Mouse (Mus musculus): Measurements from ENCODE around the gene Gm11213. TPM values are rescaled to one million over a fixed set of nuclear protein-coding genes. Genes with fewer than 3 reads are reported as not detected.
A peak's percentile ranks its signal among the peaks of the same experiment; 100 is the strongest.

Gm11213 gene
- total and polyA plus RNA-seq, 2 experiments from 2014 or later = not detected

DNA sequence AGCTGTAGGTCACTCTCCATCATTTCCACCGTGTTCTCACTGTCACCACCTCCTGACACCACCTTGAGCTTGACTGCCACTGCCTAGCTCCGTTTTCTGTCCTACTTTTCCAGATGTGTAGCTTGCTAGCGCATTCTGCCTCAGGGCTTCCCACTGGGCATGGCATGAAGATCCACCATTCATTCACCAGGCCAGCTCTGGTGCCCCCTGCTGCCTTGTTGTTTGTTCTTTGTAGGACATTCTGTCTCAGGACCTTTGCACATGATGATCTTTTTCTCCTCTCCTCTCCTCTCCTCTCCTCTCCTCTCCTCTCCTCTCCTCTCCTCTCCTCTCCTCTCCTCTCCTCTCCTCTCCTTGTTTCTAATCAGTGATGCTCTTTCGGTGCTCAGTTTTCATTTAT, 42.3 kb downstream of the Gm11213 start:
- TF ChIP-seq EP300 (IDR thresholded peaks at IDR 0.05; ENCODE audit: low read depth) = no peak
- TF ChIP-seq CTCF (IDR thresholded peaks at IDR 0.05; ENCODE audit: low read depth) = no peak
- H3K4me1 ChIP-seq (ENCODE audit: control insufficient read depth, insufficient read depth) = peaks cover 20% of the 10 kb centered on the region; the same call in 1 of the 2 replicates
- no peak for ATAC-seq (ENCODE audit: insufficient read depth, low read depth)
- H3K9ac ChIP-seq (replicated peaks; ENCODE audit: low read depth, low read length) = no peak overlapping the region
- H3K36me3 ChIP-seq (replicated peaks; ENCODE audit: control insufficient read depth, insufficient read depth, low read length) = peaks cover 14% of the 10 kb centered on the region; the same call in 1 of the 2 replicates
- no peak overlapping the region for H3K4me3 ChIP-seq (ENCODE audit: low read depth, low read length)
- 81% methylated on average over 4 of the region's 4 CpGs for WGBS
- no peak for DNase-seq (ENCODE audit: low spot score)
- H3K9me3 ChIP-seq (replicated peaks; ENCODE audit: control insufficient read depth, low read length) = no peaks in the 10 kb centered on the region
- peak overlapping the region; percentile 34; the same call in 1 of the 2 replicates for H3K27ac ChIP-seq (ENCODE audit: low read depth)
- no peak overlapping the region for H3K4me2 ChIP-seq (ENCODE audit: low read depth, low read length)
- no peaks in the 10 kb centered on the region for H3K27me3 ChIP-seq (ENCODE audit: control insufficient read depth, insufficient read depth, low read length)

DNA sequence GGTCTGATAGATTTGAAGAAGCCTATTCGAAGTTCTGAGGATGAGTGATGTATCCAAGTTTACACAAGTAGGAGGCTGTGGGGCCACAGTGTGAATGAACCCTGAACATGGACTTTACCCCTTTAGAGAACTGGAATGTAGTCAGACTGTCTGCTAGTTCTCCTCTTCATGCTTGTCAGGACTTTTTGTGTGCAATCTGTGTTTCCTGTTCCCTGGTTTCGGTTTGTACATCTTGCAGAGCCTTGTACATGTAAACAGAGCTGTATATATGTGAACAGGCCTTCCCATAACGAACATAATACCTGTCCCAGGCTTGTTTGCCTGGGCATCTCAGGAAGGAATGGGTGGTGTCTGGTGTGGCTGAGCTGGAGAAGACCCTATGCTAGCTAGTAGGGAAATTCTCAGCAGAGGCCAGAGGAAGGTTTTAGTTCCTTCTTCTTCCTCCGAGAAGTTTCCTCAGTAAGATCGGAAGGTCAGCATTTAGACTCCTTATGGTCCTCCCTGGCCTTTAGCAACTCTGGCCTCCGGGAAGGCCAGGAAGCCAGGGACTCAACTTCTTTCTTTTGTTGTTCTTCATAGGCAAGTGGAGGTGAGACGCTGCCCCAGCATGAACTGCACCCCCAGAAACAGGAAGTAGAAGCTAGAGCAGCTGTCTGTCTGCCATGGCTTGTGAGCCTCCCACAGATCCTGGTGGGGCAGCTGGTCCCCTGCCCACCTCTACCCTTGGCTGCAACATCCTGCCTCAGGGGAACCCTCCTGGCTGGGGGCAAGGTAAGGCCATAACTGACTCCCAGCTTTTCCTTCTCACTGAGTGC, 43.0 kb downstream of the Gm11213 start:
- DNase-seq (ENCODE audit: low spot score) = no peak
- no peak overlapping the region for H3K4me3 ChIP-seq (ENCODE audit: low read depth, low read length)
- ATAC-seq (ENCODE audit: insufficient read depth, low read depth) = no peak
- peaks cover 14% of the 10 kb centered on the region; the same call in 1 of the 2 replicates for H3K36me3 ChIP-seq (replicated peaks; ENCODE audit: control insufficient read depth, insufficient read depth, low read length)
- 62% methylated on average over 7 of the region's 7 CpGs for WGBS
- peak overlapping the region; percentile 34; the same call in 1 of the 2 replicates for H3K27ac ChIP-seq (ENCODE audit: low read depth)
- no peak overlapping the region for H3K9ac ChIP-seq (replicated peaks; ENCODE audit: low read depth, low read length)
- no peak for TF ChIP-seq CTCF (IDR thresholded peaks at IDR 0.05; ENCODE audit: low read depth)
- H3K4me1 ChIP-seq (ENCODE audit: control insufficient read depth, insufficient read depth) = peaks cover 26% of the 10 kb centered on the region
- H3K27me3 ChIP-seq (ENCODE audit: control insufficient read depth, insufficient read depth, low read length) = no peaks in the 10 kb centered on the region
- no peaks in the 10 kb centered on the region for H3K9me3 ChIP-seq (replicated peaks; ENCODE audit: control insufficient read depth, low read length)
- no peak overlapping the region; the same call in 1 of the 2 replicates for H3K4me2 ChIP-seq (ENCODE audit: low read depth, low read length)

DNA sequence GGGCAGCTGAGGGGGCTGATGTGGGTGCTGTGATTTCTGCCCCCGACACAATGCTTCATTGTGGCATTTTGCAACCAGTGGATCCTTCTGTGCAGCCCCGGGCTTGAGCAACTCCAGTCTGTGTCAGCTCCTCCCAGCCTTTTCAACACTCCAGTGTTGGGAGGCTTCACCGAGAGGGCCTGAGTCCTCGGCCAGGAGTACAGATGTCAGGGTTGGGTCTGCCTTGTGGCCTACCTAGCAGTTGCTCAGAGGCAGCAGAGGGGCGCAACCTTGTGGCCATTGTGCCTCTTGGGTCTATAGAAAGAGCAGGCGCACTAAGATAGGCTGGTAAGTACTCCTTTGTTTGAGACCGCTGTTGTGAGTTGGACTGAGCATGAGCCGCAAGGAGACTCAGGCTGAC, 45.0 kb downstream of the Gm11213 start:
- no peak overlapping the region for H3K9ac ChIP-seq (replicated peaks; ENCODE audit: low read depth, low read length)
- DNase-seq (ENCODE audit: low spot score) (peak; percentile 12), ATAC-seq (ENCODE audit: insufficient read depth, low read depth) (peak; percentile 9; the same call in 1 of the 2 replicates)
- no peaks in the 10 kb centered on the region for H3K9me3 ChIP-seq (replicated peaks; ENCODE audit: control insufficient read depth, low read length)
- H3K36me3 ChIP-seq (replicated peaks; ENCODE audit: control insufficient read depth, insufficient read depth, low read length) = no peaks in the 10 kb centered on the region; the same call in 1 of the 2 replicates
- 52% methylated on average over 8 of the region's 8 CpGs for WGBS
- peak overlapping the region; percentile 2; the same call in 1 of the 2 replicates for H3K27ac ChIP-seq (ENCODE audit: low read depth)
- peaks cover 30% of the 10 kb centered on the region for H3K4me1 ChIP-seq (ENCODE audit: control insufficient read depth, insufficient read depth)
- TF ChIP-seq CTCF (IDR thresholded peaks at IDR 0.05; ENCODE audit: low read depth) (peak; percentile 34; the same call in 1 of the 2 replicates), EP300 (IDR thresholded peaks at IDR 0.05; ENCODE audit: low read depth) (no peak)
- no peak overlapping the region for H3K4me3 ChIP-seq (ENCODE audit: low read depth, low read length)
- H3K27me3 ChIP-seq (ENCODE audit: control insufficient read depth, insufficient read depth, low read length) = no peaks in the 10 kb centered on the region
- peak overlapping the region; percentile 15; the same call in 1 of the 2 replicates for H3K4me2 ChIP-seq (ENCODE audit: low read depth, low read length)

DNA sequence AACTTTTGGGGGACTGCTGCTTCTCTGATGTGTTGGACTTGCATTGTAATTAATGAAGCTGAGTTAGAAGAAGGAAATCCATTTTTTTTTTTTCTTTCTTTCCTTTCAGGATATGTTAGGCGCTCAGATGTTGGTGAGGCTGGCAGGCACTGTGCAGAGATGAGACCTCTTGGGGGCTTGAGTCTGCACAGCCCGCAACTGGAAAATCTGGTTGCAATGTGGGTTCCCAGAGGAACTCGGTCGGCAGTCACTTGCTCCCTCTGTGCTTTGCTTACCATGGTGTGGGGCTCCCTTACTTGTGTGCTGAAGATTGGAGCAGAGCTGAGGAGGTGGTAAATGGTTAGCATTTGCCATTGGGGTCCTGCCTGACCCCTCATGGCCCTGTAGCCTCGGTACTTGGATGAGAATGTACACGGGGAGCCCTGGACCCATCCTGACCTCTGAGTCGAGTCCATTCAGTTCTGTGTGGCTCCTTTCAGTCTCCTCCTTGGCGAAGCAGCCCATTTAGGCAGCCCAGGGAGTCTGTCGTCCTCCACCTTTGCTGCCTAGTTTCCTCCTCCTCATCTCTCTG, 45.8 kb downstream of the Gm11213 start:
- Histone ChIP-seq H3K9me3 (replicated peaks; ENCODE audit: control insufficient read depth, low read length) (no peaks in the 10 kb centered on the region), H3K27me3 (ENCODE audit: control insufficient read depth, insufficient read depth, low read length) (no peaks in the 10 kb centered on the region), H3K4me1 (ENCODE audit: control insufficient read depth, insufficient read depth) (peaks cover 30% of the 10 kb centered on the region), H3K9ac (replicated peaks; ENCODE audit: low read depth, low read length) (peak overlapping the region; percentile 76), H3K4me2 (ENCODE audit: low read depth, low read length) (peak overlapping the region; percentile 76), H3K4me3 (ENCODE audit: low read depth, low read length) (peak overlapping the region; percentile 73), H3K27ac (ENCODE audit: low read depth) (peak overlapping the region; percentile 71; the same call in 1 of the 2 replicates), H3K36me3 (replicated peaks; ENCODE audit: control insufficient read depth, insufficient read depth, low read length) (peaks cover 5% of the 10 kb centered on the region)
- no peak for DNase-seq (ENCODE audit: low spot score)
- no peak for ATAC-seq (ENCODE audit: insufficient read depth, low read depth)
- no peak for TF ChIP-seq CTCF (IDR thresholded peaks at IDR 0.05; ENCODE audit: low read depth)
- TF ChIP-seq EP300 (IDR thresholded peaks at IDR 0.05; ENCODE audit: low read depth) = no peak
- 52% methylated on average over 9 of the region's 9 CpGs for WGBS

DNA sequence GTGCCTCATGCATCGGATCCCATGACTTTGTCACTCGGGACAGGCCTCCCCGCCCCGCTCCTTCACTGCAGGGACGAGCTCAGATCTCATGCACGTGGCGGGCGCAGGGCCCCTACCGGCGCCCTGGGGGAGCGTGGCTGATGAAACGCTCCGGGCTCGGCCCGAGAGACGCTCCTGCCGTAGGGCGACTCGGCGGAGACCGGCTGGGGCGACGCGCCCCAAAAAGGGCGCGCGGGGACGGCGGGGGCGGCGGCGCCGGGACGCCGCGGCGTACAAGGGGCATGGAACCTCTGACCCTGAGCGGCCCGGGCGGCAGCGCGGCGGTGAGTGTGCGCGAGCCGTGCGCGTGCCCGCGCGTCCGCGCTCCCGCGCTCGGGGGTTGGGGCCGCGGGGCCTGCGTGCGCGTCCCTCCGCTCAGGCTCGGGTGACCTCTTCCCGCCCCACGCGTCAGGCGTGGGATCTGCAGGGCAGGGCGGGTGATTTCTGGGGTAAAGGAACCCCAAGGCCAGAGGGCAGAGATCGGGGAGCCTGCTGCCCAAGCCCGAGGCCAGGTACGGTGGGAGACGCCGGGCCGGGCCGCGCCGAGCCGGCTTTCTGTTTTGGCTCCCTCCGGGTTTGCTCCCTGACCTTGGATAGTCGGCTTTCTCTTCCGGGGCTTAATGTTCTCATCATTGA, 46.5 kb downstream of the Gm11213 start, which contains the start of gene Tmem268:
Tmem268 (plus strand) TSS at position 375 of the 675 bp plus-strand sequence.
- under 1% methylated on average over 74 of the region's 81 CpGs for WGBS
- Histone ChIP-seq H3K27ac (ENCODE audit: low read depth) (peak within 1 kb of the TSS; percentile 71), H3K4me1 (ENCODE audit: control insufficient read depth, insufficient read depth) (peaks cover 30% of the 10 kb centered on the region), H3K4me2 (ENCODE audit: low read depth, low read length) (peak within 1 kb of the TSS; percentile 76), H3K36me3 (replicated peaks; ENCODE audit: control insufficient read depth, insufficient read depth, low read length) (peaks cover 11% of the 10 kb centered on the region), H3K9me3 (replicated peaks; ENCODE audit: control insufficient read depth, low read length) (no peaks in the 10 kb centered on the region), H3K27me3 (ENCODE audit: control insufficient read depth, insufficient read depth, low read length) (no peaks in the 10 kb centered on the region), H3K4me3 (ENCODE audit: low read depth, low read length) (peak within 1 kb of the TSS; percentile 73), H3K9ac (replicated peaks; ENCODE audit: low read depth, low read length) (peak within 1 kb of the TSS; percentile 76)
- TF ChIP-seq EP300 (IDR thresholded peaks at IDR 0.05; ENCODE audit: low read depth) (0 out of 2 replicates have a peak, but pooled peaks have one; percentile 43), CTCF (IDR thresholded peaks at IDR 0.05; ENCODE audit: low read depth) (peak; percentile 14; the same call in 1 of the 2 replicates)
- DNase-seq (ENCODE audit: low spot score) (peak; percentile 75), ATAC-seq (ENCODE audit: insufficient read depth, low read depth) (peak; percentile 84)
